Mouse (Mus musculus) activated CD4-positive, CD25-positive, alpha-beta regulatory T cell, adult 4 months (primary cell): Measurements from ENCODE around the gene Olfr148. TPM values are rescaled to one million over a fixed set of nuclear protein-coding genes. Genes with fewer than 3 reads are reported as not detected.

Experiments
- ATAC-seq: one replicate; pipeline ENCODE4 v1.8.0; 2017
- polyA plus RNA-seq, 2 experiments: library from polyadenylated mRNA; unstranded; fragments of 100-300 nt; shearing (Covaris generic); gene quantifications; one replicate each; pipeline ENCODE4 v1.2.1; 2017

The Olfr148 gene
- not detected for polyA plus RNA-seq

DNA sequence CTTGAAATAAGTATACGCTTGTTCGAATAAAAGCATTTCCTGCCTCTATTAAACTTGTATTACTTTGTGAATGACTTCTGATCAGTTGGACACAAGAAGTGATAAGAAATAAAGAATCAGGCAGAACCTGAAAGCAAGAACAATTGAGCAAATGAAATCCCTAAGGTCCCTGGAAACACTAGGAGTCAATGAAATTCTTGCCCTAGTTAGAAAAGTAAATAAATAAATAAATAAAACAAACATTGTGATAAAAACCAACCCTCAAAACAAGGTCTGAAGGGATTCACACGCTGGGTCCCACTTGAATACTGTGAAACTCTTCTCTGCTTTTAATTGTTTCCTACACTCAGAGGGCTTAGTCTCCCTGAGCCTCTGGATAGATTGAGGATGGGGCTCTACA, at the start of gene Olfr148:
Olfr148 (plus strand) TSS at position 301 of the 400 bp plus-strand sequence.
- ATAC-seq = no peak

DNA sequence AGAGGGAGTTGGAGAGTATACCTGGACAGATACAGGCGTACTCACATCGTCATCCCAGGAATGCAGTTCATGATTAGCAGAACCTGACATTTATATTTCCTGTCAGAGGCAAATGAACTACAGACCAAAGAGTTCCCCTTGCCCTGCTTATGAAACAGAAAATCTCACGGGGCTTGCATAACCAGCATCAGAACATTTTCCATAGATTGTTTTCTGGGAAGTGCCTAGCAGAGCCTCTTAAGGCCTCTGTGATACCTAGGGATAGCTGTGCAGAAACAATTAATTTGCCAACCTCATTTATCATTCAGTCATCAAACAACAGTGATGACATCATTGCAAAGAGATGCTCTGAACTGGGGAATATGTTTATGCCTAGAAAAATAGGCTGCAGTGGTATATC, 35.0 kb upstream of the Olfr148 start, which contains the start of gene Olfr959:
Olfr959 (minus strand) TSS at position 101 of the 400 bp plus-strand sequence.
- ATAC-seq = no peak

- no peak for ATAC-seq
Observed at GRCm38 (mm10) chr9:39577050-39577449, 33.4 kb upstream of the Olfr148 start.

DNA sequence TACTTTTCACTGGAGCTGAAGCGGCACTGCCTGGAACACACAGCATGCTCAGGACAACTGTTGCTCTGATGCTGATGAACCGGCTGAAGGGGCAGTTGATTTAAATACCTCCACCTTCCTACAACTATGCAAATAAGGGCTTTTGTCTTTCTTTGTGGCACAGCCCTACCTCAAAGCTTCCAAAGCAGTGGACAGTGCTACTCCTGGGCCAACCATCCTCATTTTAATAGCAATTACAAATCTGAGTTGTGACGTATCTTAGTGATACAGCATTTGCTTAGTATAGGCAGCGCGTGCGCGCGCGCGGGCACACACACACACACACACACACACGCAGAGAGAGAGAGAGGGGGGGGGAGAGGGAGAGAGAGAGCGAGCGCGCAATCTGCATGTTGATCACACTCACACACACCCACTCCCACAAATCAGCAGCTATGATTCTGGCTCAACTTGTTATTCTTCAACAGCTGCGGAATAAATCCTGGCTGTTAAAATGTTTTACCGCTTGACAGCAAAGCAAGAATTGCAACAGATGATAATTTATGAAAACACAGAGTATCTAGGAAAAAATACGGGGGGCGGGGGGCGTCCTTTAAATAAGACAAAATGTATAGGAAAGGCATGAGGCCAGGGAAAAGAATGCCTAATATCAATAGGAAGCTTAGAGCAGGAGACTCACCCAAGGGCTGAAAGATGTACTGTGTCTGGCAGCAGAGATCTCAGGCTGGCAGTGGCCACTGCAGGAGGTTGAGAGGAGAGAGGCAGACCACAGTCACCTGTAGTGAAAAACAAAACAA, 7.7 kb upstream of the Olfr148 start:
- ATAC-seq = no peak

DNA sequence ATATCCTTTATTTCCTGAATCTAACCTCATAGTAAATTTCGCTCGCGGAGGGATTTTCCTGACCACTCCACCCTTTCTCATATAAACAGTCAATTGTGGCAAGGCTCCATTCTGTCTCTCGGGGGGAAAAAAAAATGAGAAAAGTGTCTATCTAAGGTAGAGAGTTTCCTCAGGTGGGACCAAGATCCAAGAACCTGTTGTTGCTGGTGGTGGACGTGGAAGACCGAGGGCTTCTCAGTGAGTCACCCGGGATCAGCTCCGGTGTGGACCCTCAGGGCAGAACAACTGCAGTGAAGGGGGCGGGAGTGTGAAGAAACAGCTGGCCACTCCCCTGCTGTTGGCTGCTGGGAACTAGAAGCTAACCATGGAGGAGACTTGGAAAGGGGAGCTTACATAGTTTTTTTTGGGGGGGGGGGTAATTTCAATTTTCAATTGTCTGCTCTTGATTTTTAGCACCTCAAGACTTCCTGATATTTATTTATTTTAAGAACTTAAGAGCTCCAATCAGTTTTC, 7.1 kb upstream of the Olfr148 start:
- no peak for ATAC-seq

GRCm38 (mm10) chr9:39603999-39604453, 6.4 kb upstream of the Olfr148 start, which contains the start of gene AW551984:
TSS of gene AW551984 (minus strand) at chr9:39604403.
- ATAC-seq = no peak

DNA sequence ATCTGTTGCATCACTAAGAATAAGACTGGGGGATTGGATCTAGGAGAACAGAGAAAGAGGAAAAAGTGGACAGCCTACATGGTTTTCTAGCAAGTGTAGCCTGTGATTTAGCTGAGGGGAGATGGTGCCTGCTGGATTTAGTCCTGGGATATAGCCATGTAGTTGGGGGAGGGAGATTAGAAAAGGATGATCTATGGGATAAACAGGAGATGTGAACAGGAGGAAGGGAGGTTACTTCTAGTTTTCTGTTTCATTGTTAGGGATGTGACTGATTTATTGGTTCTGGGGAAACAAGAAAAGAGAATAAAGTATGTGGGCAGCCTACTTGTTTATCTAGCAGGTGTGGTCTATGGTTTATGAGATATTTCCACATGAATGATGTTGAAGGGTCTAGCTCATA, 2.0 kb upstream of the Olfr148 start:
- no peak for ATAC-seq

DNA sequence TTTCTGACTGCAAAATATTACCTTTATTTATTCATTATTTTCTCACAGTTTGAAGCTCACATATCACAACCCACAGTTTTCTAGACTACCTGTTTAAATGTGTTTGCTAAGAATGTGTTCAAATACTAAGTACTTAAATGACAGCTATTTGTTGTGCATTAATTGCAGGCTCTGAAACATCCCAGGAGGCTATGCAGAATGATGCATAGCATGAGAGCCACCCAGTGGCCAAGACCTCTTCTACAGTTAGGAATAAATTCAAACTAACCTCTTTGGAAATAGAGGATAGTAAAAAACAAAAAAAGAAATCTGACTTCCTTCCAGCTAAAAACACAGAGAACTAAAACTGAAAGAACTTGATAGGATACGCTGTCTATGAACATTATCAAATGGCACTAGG, 1.5 kb downstream of the Olfr148 start:
- ATAC-seq = no peak

DNA sequence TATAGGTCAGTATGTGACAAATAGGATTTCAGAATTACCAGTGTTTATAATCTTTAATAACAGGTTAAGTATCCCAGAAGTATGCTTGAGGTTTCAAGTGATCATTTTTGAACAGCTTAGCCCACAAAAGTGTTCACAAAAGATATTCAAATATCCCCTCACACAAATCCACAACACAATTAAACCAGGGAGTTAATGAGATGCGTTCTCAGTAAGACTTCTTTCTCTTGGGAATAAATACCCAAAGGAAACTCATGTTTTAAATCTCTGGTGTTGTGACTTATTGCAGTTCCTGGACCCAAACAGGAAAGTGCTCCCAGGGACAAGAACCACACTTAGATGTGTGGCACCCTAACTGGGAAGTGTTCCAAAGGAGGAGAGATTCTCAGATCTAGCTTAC, 10.6 kb downstream of the Olfr148 start, which contains the start of gene Olfr960:
Olfr960 (plus strand) TSS at position 301 of the 400 bp plus-strand sequence.
- ATAC-seq = no peak

DNA sequence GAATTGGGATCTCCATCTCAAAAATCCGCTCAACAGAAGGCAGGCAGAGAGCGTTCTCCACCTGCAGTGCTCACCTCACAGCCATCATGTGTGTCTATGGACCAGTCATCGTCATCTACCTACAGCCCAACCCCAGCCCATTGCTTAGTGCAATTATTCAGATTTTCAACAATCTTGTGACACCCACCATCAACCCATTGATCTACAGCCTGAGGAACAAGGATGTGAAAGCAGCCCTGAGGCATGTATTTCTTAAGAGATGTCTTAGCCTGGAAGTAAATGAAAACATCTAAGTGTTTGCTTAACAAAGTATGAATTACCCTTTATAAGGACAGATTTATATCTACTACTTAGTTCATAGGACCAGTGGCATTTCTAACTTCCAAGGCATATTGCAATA, 13.3 kb downstream of the Olfr148 start:
- no peak for ATAC-seq

- ATAC-seq = no peak
Observed at GRCm38 (mm10) chr9:39624711-39625110, 14.3 kb downstream of the Olfr148 start.

DNA sequence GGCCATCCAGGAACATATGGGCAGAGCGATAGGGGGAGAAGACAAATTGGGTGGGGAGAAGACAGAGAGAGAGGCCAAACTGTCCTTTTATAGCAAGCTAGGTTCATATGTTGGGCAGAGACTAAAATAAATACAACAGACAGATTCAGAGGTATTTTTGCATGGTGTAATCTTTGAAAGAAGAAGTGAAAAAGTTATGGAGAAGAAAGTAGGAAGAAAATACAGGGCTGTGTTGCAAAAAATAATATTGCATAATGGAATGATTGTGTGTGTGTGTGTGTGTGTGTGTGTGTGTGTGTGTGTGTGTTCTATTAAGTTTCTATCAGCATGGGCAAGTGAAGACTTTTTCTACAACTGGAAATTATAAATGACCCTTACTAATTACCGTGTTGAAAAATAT, 18.6 kb downstream of the Olfr148 start:
- ATAC-seq = no peak

- no peak for ATAC-seq
Observed at GRCm38 (mm10) chr9:39633913-39634594, 23.6 kb downstream of the Olfr148 start.

DNA sequence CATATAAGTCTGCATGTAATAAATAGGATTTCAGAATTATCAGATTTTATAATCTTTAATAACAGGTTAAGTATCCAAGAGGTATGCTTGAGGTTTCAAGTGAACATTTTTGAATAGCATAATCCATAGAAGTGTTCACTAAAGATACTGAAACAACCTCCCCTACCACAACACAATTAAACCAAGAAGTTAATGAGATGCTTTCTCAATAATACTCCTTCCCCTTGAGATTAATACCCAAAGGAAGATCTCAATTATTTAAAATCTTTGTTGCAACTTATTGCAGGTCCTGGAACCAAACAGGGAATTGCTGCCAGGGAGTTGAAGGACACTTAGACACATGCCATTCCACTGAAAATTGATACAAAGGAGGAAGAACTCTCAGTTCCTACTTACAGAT, 34.3 kb downstream of the Olfr148 start, which contains the start of gene Olfr961:
Olfr961 (plus strand) TSS at position 301 of the 400 bp plus-strand sequence.
- no peak for ATAC-seq

GRCm38 (mm10) chr9:39647382-39647781, 36.9 kb downstream of the Olfr148 start:
- ATAC-seq = no peak

DNA sequence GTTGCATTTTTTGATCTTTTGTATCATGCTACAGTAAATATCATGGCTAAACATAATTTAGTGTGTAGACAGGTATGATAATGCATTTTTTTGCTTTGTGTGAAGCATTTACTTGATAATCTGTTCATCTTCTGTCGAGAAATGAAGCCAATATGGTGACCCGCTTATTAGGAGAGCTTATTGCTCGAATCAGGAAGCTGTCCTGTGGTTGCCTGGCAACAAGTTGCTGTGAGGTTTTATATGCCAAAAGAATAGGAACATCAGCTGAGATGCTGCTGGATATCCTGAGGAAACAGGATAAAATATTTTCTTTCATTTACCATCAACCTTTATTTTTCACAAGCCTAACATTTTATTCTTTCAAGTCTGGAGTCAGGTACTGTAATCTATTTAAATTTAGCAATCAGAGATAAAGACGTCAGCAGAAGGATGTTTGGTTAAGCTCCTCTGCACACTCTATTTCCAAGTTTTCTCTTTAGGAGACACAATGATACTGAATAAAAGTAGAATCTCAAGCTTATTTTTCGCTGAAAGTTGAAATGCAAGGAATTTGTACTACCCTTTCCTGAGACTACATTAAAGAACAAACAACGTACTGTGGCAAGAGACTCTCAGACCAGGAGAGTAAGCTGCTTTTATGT, 44.4 kb downstream of the Olfr148 start:
- no peak for ATAC-seq

Other genes with a start within 250 kb of the Olfr148 start
- not detected for gene Olfr951, start 223.2 kb upstream of the Olfr148 start, polyA plus RNA-seq
- gene Olfr952, start 183.5 kb upstream of the Olfr148 start, polyA plus RNA-seq = not detected
- under 1 TPM in 1 of 2 experiments, not detected in 1; 0.16 TPM for gene Olfr954, start 154.0 kb upstream of the Olfr148 start, polyA plus RNA-seq
- not detected for gene Olfr955, start 138.7 kb upstream of the Olfr148 start, polyA plus RNA-seq
- not detected for gene Olfr44, start 116.7 kb upstream of the Olfr148 start, polyA plus RNA-seq
- not detected for gene Olfr957, start 94.8 kb upstream of the Olfr148 start, polyA plus RNA-seq
- not detected for gene Olfr958, start 56.6 kb upstream of the Olfr148 start, polyA plus RNA-seq
- not detected for gene Olfr959, start 35.1 kb upstream of the Olfr148 start, polyA plus RNA-seq
- not detected for gene AW551984, start 6.3 kb upstream of the Olfr148 start, polyA plus RNA-seq
- not detected for gene Olfr960, start 10.7 kb downstream of the Olfr148 start, polyA plus RNA-seq
- gene Olfr961, start 34.4 kb downstream of the Olfr148 start, polyA plus RNA-seq = under 1 TPM in 1 of 2 experiments, not detected in 1; 0.18 TPM
- gene Olfr963, start 56.5 kb downstream of the Olfr148 start, polyA plus RNA-seq = not detected
- under 1 TPM in 1 of 2 experiments, not detected in 1; 0.44 TPM for gene Olfr149, start 96.5 kb downstream of the Olfr148 start, polyA plus RNA-seq
- not detected for gene Olfr965, start 100.7 kb downstream of the Olfr148 start, polyA plus RNA-seq
- not detected for gene Olfr150, start 120.3 kb downstream of the Olfr148 start, polyA plus RNA-seq
- not detected for gene Olfr967, start 135.6 kb downstream of the Olfr148 start, polyA plus RNA-seq
- gene Olfr968, start 172.6 kb downstream of the Olfr148 start, polyA plus RNA-seq = not detected
- gene Olfr969, start 180.3 kb downstream of the Olfr148 start, polyA plus RNA-seq = not detected
- gene Olfr970, start 198.2 kb downstream of the Olfr148 start, polyA plus RNA-seq = not detected
- gene Olfr971, start 226.2 kb downstream of the Olfr148 start, polyA plus RNA-seq = not detected